Mouse (Mus musculus) kidney, embryonic 16.5 days (tissue): Measurements from ENCODE around the gene 1700092M07Rik. TPM values are rescaled to one million over a fixed set of nuclear protein-coding genes. Genes with fewer than 3 reads are reported as not detected.

Experiments used
- ATAC-seq: fragments of 200-750 bp; cut with Nextera tagmentation; 2 replicates; pipeline ENCODE4 v1.8.0; 2017; ENCODE audit warnings: moderate TSS enrichment; ENCODE audit not compliant: low FRiP score, low TSS enrichment
- H3K27ac ChIP-seq: fragments of 300-500 bp; sonication (generic); 2 replicates; pipeline ENCODE4 v1.5.1; 2014; ENCODE audit warnings: low read length
- H3K27me3 ChIP-seq: fragments of 300-500 bp; sonication (generic); 2 replicates; pipeline ENCODE4 v1.6.1; 2014; ENCODE audit warnings: low read length, control low read depth, mixed read lengths; ENCODE audit not compliant: insufficient read depth
- H3K36me3 ChIP-seq: fragments of 300-500 bp; sonication (generic); 2 replicates; pipeline ENCODE4 v1.6.1; 2014; ENCODE audit warnings: low read length, control low read depth, mixed read lengths; ENCODE audit not compliant: insufficient read depth
- H3K4me1 ChIP-seq: fragments of 300-500 bp; sonication (generic); 2 replicates; pipeline ENCODE4 v1.6.1; 2014; ENCODE audit warnings: low read length, control low read depth, mixed read lengths; ENCODE audit not compliant: insufficient read depth
- H3K4me2 ChIP-seq: fragments of 300-500 bp; sonication (generic); replicated peaks from 2 replicates; pipeline ENCODE4 v1.6.1; 2014; ENCODE audit warnings: low read depth, low read length
- H3K4me3 ChIP-seq: fragments of 300-500 bp; sonication (generic); 2 replicates; pipeline ENCODE4 v1.5.1; 2014; ENCODE audit warnings: mild to moderate bottlenecking, low read length
- H3K9ac ChIP-seq: fragments of 300-500 bp; sonication (generic); replicated peaks from 2 replicates; pipeline ENCODE4 v1.6.1; 2014; ENCODE audit warnings: low read length
- H3K9me3 ChIP-seq: fragments of 300-500 bp; sonication (generic); 2 replicates; pipeline ENCODE4 v1.6.1; 2016; ENCODE audit warnings: low read length, control low read depth
- WGBS: fragments of 180-500 bp; shearing (Covaris S2); extraction: QIAGEN DNeasy Blood & Tissue Kit; methylation state at CpG from one replicate; pipeline ENCODE4 v1.1.7; 2014; 5-methylcytosine and 5-hydroxymethylcytosine counted together
- polyA plus RNA-seq: library from polyadenylated mRNA; unstranded; fragments of >200 nt; fragmentation: Nextera tagmentation; extraction: Ambion mirVana; gene quantifications from 2 replicates; pipeline ENCODE4 v1.2.1, GENCODE M21; 2015

Gene 1700092M07Rik
- polyA plus RNA-seq, 1 experiment from 2014 or later, result 2.0 TPM

DNA sequence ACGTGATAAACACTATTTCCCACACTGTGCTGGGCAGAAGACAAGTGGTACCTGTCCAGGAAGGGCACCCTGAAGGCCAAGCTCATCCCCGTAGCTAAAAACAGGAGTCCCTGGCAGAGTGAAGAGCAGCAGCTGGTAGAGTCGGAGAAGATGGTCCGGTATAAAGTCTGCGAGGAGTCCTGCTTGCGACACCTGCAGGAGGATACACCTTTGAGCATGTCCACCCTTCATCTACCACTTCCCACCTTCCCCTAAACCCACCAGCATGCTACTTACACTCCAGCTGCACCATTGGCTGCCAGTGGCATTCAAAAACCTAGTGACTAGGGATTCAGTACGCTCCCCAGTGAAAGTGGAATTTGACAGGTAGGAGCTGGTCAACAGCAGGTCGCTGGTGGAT lies 31.6 kb upstream of the 1700092M07Rik start:
- no peak for ATAC-seq
- Histone ChIP-seq H3K4me1 (peaks cover 25% of the 10 kb centered on the region), H3K27ac (no peak overlapping the region), H3K4me3 (no peak overlapping the region), H3K36me3 (peaks cover 46% of the 10 kb centered on the region), H3K9me3 (no peaks in the 10 kb centered on the region), H3K27me3 (no peaks in the 10 kb centered on the region), H3K4me2 (no peak overlapping the region), H3K9ac (no peak overlapping the region)
- WGBS, result 93% methylated on average over 8 of the region's 8 CpGs

DNA sequence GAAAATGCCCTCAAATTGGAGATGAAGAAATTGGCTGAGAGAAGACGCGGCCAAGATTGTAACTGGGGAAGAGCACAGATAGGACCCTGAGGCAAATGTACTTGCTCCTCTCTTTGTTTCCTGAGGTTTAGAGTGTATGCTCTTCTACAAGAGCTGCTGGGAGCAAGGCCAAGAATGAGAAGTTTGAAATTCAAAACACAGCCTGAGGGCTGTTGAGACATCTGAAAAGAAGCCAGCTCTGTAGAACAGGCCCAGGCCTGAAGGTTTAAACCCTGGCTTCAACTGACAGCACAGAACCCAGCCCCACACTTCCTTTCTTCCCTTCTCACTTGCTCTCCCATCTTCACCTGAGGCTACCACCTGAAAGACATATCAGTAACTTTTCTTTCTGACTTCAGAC lies 30.5 kb upstream of the 1700092M07Rik start:
- ATAC-seq, result no peak
- H3K9ac ChIP-seq, result peak overlapping the region; percentile 45; the same call in 1 of the 2 replicates
- no peaks in the 10 kb centered on the region for H3K9me3 ChIP-seq
- WGBS, result 93% methylated on average over 2 of the region's 2 CpGs
- no peak overlapping the region for H3K4me3 ChIP-seq
- no peaks in the 10 kb centered on the region for H3K27me3 ChIP-seq
- peaks cover 46% of the 10 kb centered on the region for H3K36me3 ChIP-seq
- no peak overlapping the region for H3K27ac ChIP-seq
- peaks cover 33% of the 10 kb centered on the region for H3K4me1 ChIP-seq
- no peak overlapping the region for H3K4me2 ChIP-seq

DNA sequence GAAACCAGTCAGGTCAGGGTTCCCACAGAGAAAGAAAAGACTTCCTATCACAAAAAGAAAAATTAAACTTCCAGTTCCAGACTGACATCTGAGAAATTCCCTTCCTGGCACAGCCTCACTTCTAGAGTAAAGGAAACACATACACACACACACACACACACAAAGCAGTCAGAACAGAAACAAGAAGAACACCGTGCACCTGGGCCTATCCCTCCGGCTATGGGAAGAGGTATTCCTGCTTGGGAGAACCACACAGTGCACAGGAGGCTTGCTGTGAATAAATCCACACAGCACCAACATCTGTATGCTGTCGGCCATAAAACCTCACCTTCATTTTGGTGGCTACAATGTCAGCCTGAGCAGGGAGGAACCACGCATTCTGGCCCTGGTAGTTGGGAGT lies 29.0 kb upstream of the 1700092M07Rik start:
- Histone ChIP-seq H3K9ac (peak overlapping the region; percentile 78), H3K27me3 (no peaks in the 10 kb centered on the region), H3K4me3 (peak overlapping the region; percentile 80), H3K36me3 (peaks cover 46% of the 10 kb centered on the region), H3K9me3 (no peaks in the 10 kb centered on the region), H3K4me1 (peaks cover 33% of the 10 kb centered on the region), H3K27ac (peak overlapping the region; percentile 94), H3K4me2 (peak overlapping the region; percentile 73)
- ATAC-seq, result no peak
- WGBS, result 46% methylated on average over 4 of the region's 4 CpGs

DNA sequence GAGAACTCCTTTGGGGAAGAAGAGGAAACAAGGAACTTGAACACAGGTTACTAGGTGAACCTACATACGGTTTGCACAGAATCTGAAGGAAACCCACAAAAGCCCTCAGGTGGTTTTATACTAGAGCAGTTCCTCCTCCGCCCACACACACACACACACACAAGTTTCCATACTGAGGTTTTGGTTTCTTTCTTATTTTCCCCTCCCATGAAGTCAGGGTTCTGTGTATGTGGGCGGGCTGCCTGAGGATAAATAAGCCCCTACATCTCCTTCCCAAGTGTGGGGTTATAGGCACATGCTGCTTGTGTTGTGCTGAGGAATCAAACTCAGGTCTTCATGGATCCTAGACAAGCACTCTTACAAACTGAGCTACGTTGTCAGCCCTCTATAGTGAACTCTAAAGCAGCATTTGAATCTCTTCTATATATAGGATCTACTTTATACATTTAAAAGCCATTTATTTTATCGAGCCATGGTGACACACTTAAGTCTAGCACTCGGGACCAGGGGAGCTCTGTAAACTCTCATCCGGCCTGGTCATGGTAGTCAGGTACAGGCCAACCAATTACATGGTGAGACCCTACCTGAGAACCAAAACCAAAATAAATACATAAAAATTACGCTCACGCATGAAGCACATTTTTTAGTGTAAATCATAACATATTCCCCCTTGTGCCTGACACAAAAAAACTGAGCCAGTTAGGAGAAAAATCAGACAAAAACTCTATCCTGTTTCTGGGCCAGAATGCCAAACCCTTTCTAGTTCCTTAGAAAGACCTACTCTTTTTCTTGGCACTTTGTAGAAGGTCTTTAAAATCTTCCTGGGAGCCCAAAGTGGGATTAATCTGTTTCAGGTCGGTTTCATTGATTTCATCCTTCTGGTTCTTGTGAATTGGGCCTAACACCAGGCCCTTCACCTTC lies 28.3 kb upstream of the 1700092M07Rik start:
- Histone ChIP-seq H3K4me1 (peaks cover 33% of the 10 kb centered on the region), H3K27me3 (no peaks in the 10 kb centered on the region), H3K36me3 (peaks cover 39% of the 10 kb centered on the region), H3K4me2 (peak overlapping the region; percentile 73), H3K27ac (peak overlapping the region; percentile 94), H3K9me3 (no peaks in the 10 kb centered on the region), H3K9ac (peak overlapping the region; percentile 78), H3K4me3 (peak overlapping the region; percentile 80)
- 45% methylated on average over 10 of the region's 10 CpGs for WGBS
- ATAC-seq, result no peak

DNA sequence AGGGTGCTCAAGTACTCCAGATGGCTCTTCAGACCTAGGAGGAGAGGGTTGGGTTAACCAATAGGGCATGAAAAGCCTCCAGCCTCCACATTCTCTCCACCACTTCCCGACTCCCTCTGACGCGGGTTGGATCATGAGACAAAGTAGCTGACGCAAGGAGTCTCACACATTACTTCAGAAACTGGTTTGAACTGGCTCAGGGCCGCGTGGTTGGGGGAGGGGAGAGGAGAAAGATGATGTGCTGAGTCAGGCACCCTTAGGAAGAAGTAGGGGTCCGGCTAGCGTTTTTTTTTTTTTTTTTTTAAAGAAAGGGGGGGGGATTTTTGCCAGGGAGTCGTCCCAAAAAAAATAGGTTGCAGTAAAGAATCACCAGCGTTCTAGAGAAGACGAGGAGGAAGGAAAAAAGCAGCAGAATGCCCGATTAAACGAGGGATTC lies 27.6 kb upstream of the 1700092M07Rik start:
- peak overlapping the region; percentile 73 for H3K4me2 ChIP-seq
- H3K9ac ChIP-seq, result peak overlapping the region; percentile 78
- peaks cover 33% of the 10 kb centered on the region for H3K4me1 ChIP-seq
- 0% methylated on average over 13 of the region's 13 CpGs for WGBS
- no peaks in the 10 kb centered on the region for H3K9me3 ChIP-seq
- peak overlapping the region; percentile 94 for H3K27ac ChIP-seq
- peak; percentile 72 for ATAC-seq
- H3K4me3 ChIP-seq, result peak overlapping the region; percentile 80
- no peaks in the 10 kb centered on the region for H3K27me3 ChIP-seq
- peaks cover 33% of the 10 kb centered on the region for H3K36me3 ChIP-seq

DNA sequence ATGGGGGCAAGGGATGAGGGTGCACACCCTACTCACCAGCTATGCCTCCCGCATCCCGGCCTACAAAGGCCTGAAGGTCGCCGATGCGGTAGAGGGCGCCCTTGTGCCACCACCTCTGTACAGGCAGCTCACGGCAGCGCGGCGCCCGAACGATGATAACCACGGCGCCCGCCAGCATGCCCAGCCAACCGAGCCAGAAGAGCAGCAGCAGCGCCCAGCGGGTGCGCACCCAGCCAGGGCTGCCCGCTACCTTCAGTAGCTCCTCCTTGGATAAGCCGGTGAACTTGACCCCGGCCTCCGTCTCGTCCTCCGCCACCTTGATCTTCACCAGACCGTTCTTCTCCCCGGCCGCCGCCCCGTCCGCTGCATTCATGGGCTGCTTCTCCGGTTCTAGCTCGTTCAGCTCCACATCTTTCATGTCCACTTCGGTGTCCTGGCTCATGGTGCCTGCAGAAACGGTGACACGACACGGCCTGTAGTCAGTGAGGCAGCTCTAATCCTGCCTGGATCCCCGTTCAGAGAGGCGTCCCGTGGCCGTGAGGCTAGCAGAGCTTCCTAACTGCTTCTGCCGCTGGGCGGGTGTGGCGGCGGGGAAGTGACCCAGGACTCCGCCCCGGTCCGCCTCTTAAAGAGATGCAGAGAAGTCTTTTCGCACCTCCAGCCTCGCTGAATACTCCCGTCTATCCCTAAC lies 27.1 kb upstream of the 1700092M07Rik start:
- Histone ChIP-seq H3K4me1 (peaks cover 33% of the 10 kb centered on the region), H3K4me2 (peak overlapping the region; percentile 73), H3K27ac (peak overlapping the region; percentile 94), H3K9ac (peak overlapping the region; percentile 78), H3K27me3 (no peaks in the 10 kb centered on the region), H3K4me3 (peak overlapping the region; percentile 80), H3K36me3 (peaks cover 27% of the 10 kb centered on the region), H3K9me3 (no peaks in the 10 kb centered on the region)
- peak; percentile 94 for ATAC-seq
- WGBS, result under 1% methylated on average over 51 of the region's 51 CpGs

DNA sequence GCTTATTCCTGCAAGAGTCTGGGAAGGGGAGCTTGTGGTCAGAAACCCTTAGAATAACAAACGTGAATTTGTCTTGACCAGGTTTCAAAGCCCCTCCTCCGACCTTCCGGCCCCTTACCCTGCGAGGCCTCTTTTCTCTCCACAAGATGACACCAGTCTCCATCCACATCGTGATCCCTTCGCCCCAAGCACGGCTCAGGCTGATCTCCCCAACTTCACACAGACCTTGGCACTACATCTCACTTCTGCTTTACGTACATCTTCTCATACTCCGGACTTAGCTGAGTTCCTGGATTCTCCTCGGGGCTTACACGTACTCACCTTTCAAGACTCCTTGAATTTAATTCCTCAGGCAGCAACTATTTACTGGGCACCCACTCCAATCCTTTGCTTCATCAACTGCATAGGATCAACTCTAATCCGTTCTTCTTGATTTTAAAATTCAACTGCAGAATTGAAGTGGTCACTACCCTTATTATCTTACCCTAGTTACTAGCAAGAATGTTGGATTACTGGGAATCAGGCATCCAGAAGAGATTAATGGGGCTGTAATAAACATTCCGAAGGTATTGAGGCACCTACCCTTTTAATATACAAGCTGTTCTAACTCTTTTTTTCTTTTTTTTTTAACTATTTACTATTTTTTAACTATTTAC lies 26.4 kb upstream of the 1700092M07Rik start:
- Histone ChIP-seq H3K4me3 (peak overlapping the region; percentile 80), H3K36me3 (peaks cover 20% of the 10 kb centered on the region), H3K4me2 (peak overlapping the region; percentile 73), H3K27ac (peak overlapping the region; percentile 94), H3K9me3 (no peaks in the 10 kb centered on the region), H3K27me3 (no peaks in the 10 kb centered on the region), H3K9ac (peak overlapping the region; percentile 78), H3K4me1 (peaks cover 33% of the 10 kb centered on the region)
- ATAC-seq, result peak; percentile 13
- WGBS, result 7% methylated on average over 13 of the region's 13 CpGs

DNA sequence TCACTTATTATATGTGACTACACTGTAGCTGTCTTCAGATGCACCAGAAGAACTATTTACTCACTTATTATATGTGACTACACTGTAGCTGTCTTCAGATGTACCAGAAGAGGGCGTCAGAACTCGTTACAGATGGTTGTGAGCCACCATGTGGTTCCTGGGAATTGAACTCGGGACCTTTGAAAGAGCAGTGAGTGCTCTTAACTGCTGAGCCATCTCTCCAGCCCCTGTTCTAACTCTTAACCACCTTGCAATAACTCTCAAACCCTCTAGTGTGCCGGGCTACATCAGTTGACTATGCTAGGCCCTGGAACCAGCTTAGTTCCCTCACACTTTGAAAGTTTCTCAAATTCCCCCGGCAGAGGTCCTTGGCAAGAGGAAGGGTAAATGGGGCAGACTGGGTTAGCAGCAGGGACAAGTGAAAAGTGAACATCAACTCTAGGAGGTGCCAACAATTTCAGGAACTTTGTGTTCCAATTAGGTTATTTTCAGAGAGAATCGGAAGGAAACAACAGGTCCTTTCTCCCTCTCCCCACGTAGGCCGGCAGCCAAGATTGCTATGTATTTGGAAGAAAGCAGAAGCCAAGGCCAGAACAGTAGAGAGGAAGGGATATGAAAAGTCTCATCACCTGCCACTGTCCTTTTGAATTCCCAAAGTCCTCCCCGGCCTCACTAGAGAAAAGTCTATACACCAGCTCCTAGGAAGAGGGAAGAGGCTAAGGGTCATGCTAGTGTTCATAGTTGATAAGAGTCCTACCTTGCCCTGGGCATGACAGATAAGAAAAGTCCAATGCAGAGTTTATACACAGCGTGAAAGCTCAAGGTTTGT lies 25.7 kb upstream of the 1700092M07Rik start:
- no peak overlapping the region for H3K4me3 ChIP-seq
- H3K4me1 ChIP-seq, result peaks cover 32% of the 10 kb centered on the region
- no peak overlapping the region for H3K4me2 ChIP-seq
- ATAC-seq, result no peak
- H3K27ac ChIP-seq, result no peak overlapping the region
- peaks cover 13% of the 10 kb centered on the region for H3K36me3 ChIP-seq
- no peak overlapping the region for H3K9ac ChIP-seq
- H3K9me3 ChIP-seq, result no peaks in the 10 kb centered on the region
- H3K27me3 ChIP-seq, result no peaks in the 10 kb centered on the region
- 72% methylated on average over 10 of the region's 10 CpGs for WGBS
